Mouse (Mus musculus) G1E-ER4 (cell line): ENCODE data around the gene Trio. TPM values are rescaled to one million over a fixed set of nuclear protein-coding genes. Genes with fewer than 3 reads are reported as not detected.

ENCODE experiments used
- GATA1 ChIP-seq: IDR thresholded peaks from one replicate; pipeline ENCODE4 v1.8.0; 2012; ENCODE audit warnings: low read length, inconsistent platforms
- polyA plus RNA-seq: library from polyadenylated mRNA; stranded (reverse); fragments of >175 nt; gene quantifications from 2 replicates; pipeline ENCODE4 v1.2.3, GENCODE M21; 2012

Gene Trio
- polyA plus RNA-seq, 1 experiment: not detected

GRCm38 (mm10) chr15:27841696-27842095 lies 184.0 kb downstream of the Trio start:
- TF ChIP-seq GATA1: no peak

- no peak for TF ChIP-seq GATA1
These were observed 185.1 kb downstream of the Trio start for GRCm38 (mm10) chr15:27840579-27840978.

- no peak for TF ChIP-seq GATA1
These were observed 185.5 kb downstream of the Trio start for GRCm38 (mm10) chr15:27840125-27840524.

GRCm38 (mm10) chr15:27831646-27832045 lies 194.0 kb downstream of the Trio start:
- no peak for TF ChIP-seq GATA1

- TF ChIP-seq GATA1: no peak
These were observed 198.8 kb downstream of the Trio start for GRCm38 (mm10) chr15:27826886-27827285.

- no peak for TF ChIP-seq GATA1
These were observed 199.5 kb downstream of the Trio start for GRCm38 (mm10) chr15:27826048-27826637.

GRCm38 (mm10) chr15:27825390-27825789 lies 200.3 kb downstream of the Trio start:
- TF ChIP-seq GATA1: no peak

GRCm38 (mm10) chr15:27823581-27823980 lies 202.1 kb downstream of the Trio start:
- TF ChIP-seq GATA1: no peak

GRCm38 (mm10) chr15:27822461-27822860 lies 203.2 kb downstream of the Trio start:
- TF ChIP-seq GATA1: no peak

GRCm38 (mm10) chr15:27821651-27822364 lies 203.8 kb downstream of the Trio start:
- TF ChIP-seq GATA1: no peak

- no peak for TF ChIP-seq GATA1
These were observed 208.6 kb downstream of the Trio start for GRCm38 (mm10) chr15:27817096-27817495.

- TF ChIP-seq GATA1: no peak
These were observed 210.8 kb downstream of the Trio start for GRCm38 (mm10) chr15:27814677-27815391.

- TF ChIP-seq GATA1: no peak
These were observed 214.7 kb downstream of the Trio start for GRCm38 (mm10) chr15:27810793-27811488.

GRCm38 (mm10) chr15:27810262-27810661 lies 215.4 kb downstream of the Trio start:
- no peak for TF ChIP-seq GATA1

- TF ChIP-seq GATA1: no peak
These were observed 216.9 kb downstream of the Trio start for GRCm38 (mm10) chr15:27808596-27809276.
